Mouse (Mus musculus) thymus, postnatal 4 days (tissue): ENCODE results near the gene Fam189a1.

Experiments
- DNase-seq: peaks from one replicate; pipeline ENCODE4 v3.0.0; 2021

The Fam189a1 gene

GRCm38 (mm10) chr7:64949910-64950770 lies 206.2 kb downstream of the Fam189a1 start:
- peak; percentile 81 for DNase-seq

GRCm38 (mm10) chr7:64949465-64949864 lies 206.9 kb downstream of the Fam189a1 start:
- DNase-seq, result no peak

DNA sequence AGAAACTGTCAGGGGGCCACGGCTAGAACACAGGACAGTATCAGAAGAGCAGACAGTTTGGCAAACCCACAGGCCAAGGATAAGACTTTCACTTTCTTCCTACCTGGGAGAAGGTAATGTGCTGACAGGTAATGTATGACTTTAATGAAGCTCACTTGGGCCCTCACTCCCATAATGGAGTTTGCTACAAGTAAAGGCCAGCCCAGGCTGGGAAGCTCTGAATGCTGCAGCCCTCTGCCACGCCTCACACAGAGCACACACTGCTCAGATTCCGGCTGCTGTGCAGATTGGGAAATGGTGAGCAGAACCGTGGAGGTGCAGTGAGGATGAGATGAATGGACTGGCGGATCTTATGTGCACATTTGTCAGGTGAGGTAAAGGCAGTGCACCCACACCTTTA lies 211.7 kb downstream of the Fam189a1 start:
- no peak for DNase-seq

GRCm38 (mm10) chr7:64944175-64944574 lies 212.2 kb downstream of the Fam189a1 start:
- DNase-seq, result no peak

DNA sequence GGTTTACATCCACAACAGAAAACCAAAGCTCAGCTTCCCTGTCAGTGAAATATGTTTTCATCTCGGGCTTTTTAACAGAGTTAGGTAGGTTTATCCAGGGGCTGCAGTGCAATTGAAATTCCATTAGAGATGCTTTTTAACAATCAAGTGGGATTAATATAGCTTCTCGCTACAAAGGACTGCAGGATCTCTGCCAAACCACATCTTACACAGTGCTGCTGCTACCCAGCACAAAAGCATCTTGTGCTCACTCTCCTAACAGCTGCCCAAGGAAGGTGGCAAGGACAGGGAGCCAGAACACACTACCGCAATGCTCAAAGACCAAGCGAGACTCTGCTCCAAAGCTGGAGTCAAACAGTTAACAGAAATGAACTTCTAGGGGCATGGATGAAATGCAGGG lies 219.4 kb downstream of the Fam189a1 start:
- DNase-seq, result no peak

DNA sequence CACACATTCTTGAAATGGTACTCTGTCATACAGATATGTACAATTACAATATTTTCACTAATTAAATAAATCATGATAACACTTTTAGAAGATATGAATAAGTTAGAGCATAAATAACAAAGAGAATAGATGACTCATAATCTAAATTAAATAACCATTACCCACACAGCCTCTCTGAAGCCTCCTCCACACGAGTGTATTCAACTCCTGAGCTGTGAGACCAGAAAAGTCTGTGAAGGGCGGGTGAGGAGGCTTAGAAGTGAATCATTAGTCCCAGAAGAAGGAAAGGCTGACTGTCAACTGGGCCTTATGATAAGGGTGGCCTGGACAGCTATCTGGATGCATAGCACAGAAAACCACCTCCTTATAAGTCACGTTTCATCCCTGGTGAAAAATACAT lies 222.3 kb downstream of the Fam189a1 start:
- no peak for DNase-seq

- DNase-seq, result no peak
Measured at GRCm38 (mm10) chr7:64930980-64931379, 225.4 kb downstream of the Fam189a1 start.

DNA sequence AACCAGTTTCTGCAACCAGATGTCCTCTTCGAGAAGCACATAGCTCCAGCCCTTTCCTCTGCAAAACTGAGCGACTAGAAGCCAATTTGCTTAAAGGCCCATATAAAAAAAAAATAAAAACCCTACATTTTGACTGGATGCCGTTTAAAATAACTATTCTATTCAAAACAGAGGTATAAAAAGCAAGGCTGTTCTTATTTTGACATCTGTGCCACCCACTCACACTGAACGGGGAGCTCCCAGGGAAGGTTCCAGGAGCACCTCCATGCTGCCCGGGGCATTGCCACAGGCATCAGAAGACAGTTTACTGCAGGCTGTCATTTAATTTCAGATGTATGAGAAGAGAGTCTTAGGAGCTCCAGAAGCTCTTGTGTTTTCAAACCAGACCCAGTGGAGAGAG lies 232.5 kb downstream of the Fam189a1 start:
- DNase-seq, result no peak

- no peak for DNase-seq
Measured at GRCm38 (mm10) chr7:64921189-64921588, 235.2 kb downstream of the Fam189a1 start.

GRCm38 (mm10) chr7:64920735-64921134 lies 235.6 kb downstream of the Fam189a1 start:
- DNase-seq, result no peak

- DNase-seq, result no peak
Measured at GRCm38 (mm10) chr7:64916654-64917053, 239.7 kb downstream of the Fam189a1 start.

DNA sequence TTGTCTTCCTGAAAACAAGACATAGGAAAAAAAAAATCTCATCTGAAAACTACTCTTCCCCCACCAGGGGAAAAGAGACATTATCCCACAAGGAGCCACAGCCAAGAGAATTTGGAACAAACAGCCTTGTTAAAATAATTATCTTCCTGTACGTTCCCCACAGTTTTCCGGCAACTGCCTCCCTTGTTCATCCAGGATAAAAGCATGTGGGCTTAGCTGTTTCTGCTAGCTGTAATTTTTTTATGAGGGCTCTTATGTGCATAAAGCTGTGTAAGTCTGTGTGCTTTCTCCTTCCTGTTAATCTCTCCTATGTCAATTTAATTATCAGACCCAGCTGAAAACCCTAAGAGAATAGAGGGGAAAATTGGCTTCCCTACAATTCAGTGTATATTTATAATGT lies 241.2 kb downstream of the Fam189a1 start:
- no peak for DNase-seq

DNA sequence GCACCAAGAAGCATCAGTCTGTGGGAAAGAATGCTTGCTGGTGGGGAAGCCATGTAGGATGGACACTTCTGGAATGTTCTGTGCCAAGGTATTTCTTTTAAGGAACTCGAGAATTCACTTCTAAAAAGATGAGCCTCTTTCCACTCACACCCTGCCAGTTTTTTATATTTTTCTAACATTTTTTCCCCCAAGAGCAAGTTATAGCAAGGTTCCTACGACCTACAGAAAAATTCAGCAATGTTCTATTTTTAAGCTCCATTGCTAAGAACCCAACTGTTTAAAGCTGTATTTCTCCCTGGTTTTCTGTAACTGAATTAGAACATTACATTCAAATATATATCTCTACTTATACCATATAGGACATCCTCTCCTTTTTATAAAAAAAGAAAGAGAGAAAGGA lies 244.4 kb downstream of the Fam189a1 start:
- DNase-seq, result no peak

DNA sequence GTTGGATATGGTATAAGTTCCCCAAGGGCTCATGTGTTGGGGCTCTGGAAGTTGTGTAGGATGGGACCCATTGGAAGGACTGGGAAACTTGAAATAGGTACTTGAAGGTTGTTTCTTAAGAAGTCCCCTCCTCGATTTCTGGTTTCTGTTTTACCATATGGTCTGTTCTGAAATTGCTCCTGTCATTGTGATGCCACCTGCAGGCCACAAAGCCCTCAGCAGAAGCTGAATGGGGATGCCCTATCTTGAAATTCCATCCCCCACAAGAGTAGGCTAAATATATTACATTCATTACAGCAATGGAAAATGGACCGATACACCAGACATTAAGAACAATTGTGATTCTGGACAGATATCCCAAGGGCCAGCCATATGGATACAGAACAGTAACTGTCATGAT lies 246.2 kb downstream of the Fam189a1 start:
- no peak for DNase-seq

GRCm38 (mm10) chr7:64906955-64907354 lies 249.4 kb downstream of the Fam189a1 start:
- no peak for DNase-seq

GRCm38 (mm10) chr7:64905506-64905905 lies 250.9 kb downstream of the Fam189a1 start:
- DNase-seq, result no peak

DNA sequence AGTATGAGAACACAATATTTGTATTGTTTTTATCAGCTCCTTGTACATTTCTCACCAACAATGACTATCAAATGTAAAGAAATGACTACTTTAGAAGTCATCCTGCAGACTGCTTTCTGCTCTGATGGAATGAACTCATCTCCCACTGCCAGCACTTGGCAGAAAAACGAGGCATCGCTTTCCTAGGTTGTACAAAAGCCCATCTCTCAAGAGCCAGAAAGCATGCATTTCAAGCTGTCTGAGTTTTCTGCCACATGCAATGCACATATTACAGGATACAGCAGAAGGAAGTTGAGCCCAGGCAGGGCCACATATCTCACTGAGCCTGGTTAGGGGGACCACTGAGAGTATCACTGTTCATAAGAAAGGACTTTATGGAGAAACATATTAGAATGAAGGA lies 256.1 kb downstream of the Fam189a1 start:
- DNase-seq, result no peak

DNA sequence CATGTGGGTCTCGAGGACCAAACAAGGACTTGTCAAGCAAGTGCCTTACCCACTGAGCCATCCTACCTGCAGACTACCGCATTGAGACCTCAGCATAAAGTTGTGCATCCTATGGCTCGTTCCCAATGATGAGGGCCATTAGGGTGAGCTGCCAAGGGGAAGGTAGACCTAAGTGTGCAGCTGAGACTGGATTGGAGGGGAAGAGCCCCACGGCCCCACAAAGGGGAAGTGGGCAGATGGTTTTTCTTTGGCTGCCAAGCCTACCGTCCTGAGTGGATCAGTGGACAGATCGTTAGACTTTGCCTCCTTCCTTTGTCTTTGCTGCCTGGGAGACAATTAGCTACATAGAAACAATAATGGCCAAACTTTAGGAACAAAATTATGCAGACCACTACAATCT lies 259.8 kb downstream of the Fam189a1 start:
- DNase-seq, result no peak

GRCm38 (mm10) chr7:64895685-64896101 lies 260.7 kb downstream of the Fam189a1 start:
- no peak for DNase-seq

DNA sequence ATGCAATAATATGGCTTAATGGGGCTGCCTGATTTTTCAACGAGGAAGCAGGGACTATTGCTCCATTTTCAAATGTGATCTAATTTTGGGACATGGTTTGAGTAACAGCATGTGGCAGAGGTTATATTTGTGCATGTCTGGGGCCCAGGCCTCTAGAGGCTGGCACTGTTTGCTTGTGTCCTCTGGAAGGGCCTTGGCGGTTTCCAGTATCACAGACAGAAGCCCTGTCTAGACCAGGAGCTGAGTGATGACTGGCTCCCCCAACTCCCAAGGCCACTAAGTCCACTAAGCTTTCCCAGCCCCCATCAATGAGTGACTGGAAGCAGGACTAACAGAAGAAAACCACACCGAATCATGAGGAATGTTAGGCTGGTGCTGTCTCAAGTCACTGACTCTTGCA lies 265.2 kb downstream of the Fam189a1 start:
- DNase-seq, result no peak

GRCm38 (mm10) chr7:64889919-64890318 lies 266.5 kb downstream of the Fam189a1 start:
- no peak for DNase-seq

DNA sequence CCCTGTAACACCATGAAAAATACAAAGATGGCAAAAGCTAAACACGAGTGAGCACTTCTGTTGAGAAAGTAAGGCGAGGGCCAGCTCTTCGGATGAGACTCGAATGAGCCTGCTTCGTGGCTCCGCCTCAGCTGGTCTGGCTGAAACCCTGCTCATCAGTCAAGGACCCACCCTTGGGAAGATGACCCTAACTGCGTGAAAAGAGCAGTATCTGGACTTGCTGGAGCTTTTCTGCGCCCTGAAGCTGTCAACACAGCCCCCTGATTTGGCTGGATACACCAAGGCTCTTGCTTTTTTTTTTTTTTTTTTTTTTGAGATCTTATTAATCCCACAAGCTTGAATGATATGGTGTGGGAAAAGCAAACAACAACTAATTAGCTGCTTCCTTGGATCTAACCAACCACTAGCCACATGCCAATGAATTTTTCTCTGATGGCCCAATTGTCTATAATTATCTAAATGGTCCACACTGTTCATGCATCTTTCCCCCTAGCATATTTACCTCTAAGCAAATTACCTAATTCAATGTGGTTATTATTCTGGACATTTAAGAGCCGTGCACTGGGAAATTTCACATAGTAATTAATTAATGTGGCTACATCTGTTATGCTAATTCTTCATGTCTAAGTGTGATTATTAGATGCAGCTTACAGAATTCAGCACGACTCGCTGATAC lies 272.0 kb downstream of the Fam189a1 start:
- DNase-seq, result no peak

- DNase-seq, result no peak
Measured at GRCm38 (mm10) chr7:64882243-64882642, 274.1 kb downstream of the Fam189a1 start.

DNA sequence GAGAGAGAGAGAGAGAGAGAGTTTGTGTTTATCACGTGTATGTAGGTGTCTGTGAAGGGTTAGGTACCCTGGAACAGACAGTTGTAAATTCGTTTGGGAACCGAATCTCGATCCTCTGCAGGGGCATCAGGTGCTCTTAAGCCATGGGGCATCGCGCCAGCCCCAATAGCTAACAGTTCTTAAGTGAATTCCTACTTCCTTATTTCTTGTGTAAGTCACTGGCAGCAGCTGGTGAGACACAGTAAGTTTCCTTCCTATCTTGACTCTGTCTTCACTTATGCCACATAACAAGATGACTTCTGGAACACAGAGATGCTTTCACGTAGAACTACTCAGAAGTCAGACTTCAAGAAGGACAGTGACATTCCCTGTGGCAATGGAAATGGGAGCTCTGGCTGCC lies 275.0 kb downstream of the Fam189a1 start:
- no peak for DNase-seq
